Mouse (Mus musculus) gastrocnemius, adult 2 months (tissue): ENCODE results near the gene Klhl6. TPM values are rescaled to one million over a fixed set of nuclear protein-coding genes. Genes with fewer than 3 reads are reported as not detected.
A peak's percentile ranks its signal among the peaks of the same experiment; 100 is the strongest.

Experiments used
- DNase-seq: peaks from one replicate; pipeline ENCODE4 v3.0.0; 2022
- H3K27ac ChIP-seq: fragments of 200-600 bp; 2 replicates; pipeline ENCODE4 v1.8.1; 2022; ENCODE audit warnings: mild to moderate bottlenecking
- H3K4me3 ChIP-seq: fragments of 200-600 bp; 2 replicates; pipeline ENCODE4 v1.8.1; 2022; ENCODE audit warnings: mild to moderate bottlenecking, moderate library complexity
- CTCF ChIP-seq: fragments of 200-600 bp; IDR thresholded peaks from 2 replicates; pipeline ENCODE4 v1.8.1; 2022; ENCODE audit warnings: antibody characterized with exemption, mild to moderate bottlenecking, moderate library complexity
- intact Hi-C: fragments of 180-260 bp; cut with DNase I; formaldehyde crosslinking; loops from one replicate; pipeline ENCODE4 v1.15.1; 2025
- total RNA-seq, 2 experiments: library from RNA; stranded (reverse); gene quantifications; 2 replicates each; pipeline ENCODE4 v1.2.3; 2021

Klhl6 gene
- total RNA-seq, 2 experiments from 2014 or later: 0.64 to 1.1 TPM

GRCm38 (mm10) chr16:19966437-19966836 is 16.4 kb downstream of the Klhl6 start:
- TF ChIP-seq CTCF: no peak
- intact Hi-C loops: no loop called here
- no peak overlapping the region for H3K4me3 ChIP-seq
- no peak for DNase-seq
- H3K27ac ChIP-seq: no peak overlapping the region; the same call in 1 of the 2 replicates

GRCm38 (mm10) chr16:19962951-19963350 is 19.9 kb downstream of the Klhl6 start:
- Histone ChIP-seq H3K4me3 (no peak overlapping the region), H3K27ac (no peak overlapping the region)
- DNase-seq: no peak
- intact Hi-C loops: no loop called here
- no peak for TF ChIP-seq CTCF

GRCm38 (mm10) chr16:19961070-19961469 is 21.8 kb downstream of the Klhl6 start:
- Histone ChIP-seq H3K27ac (no peak overlapping the region), H3K4me3 (no peak overlapping the region)
- intact Hi-C loops: no loop called here
- no peak for DNase-seq
- TF ChIP-seq CTCF: no peak

GRCm38 (mm10) chr16:19960407-19961058 is 22.3 kb downstream of the Klhl6 start:
- H3K27ac ChIP-seq: peak overlapping the region; percentile 59

GRCm38 (mm10) chr16:19957051-19957450 is 25.8 kb downstream of the Klhl6 start:
- no peak for TF ChIP-seq CTCF
- H3K27ac ChIP-seq: no peak overlapping the region
- H3K4me3 ChIP-seq: no peak overlapping the region
- intact Hi-C loops: no loop called here
- no peak for DNase-seq

More at GRCm38 (mm10) chr16:19960407-19961058, 22.3 kb downstream of the Klhl6 start:
- no peak for DNase-seq
- no peak for TF ChIP-seq CTCF
- intact Hi-C loops: no loop called here
- H3K4me3 ChIP-seq: no peak overlapping the region

GRCm38 (mm10) chr16:19947336-19947735 is 35.5 kb downstream of the Klhl6 start:
- Histone ChIP-seq H3K27ac (peak overlapping the region; percentile 62), H3K4me3 (no peak overlapping the region)
- intact Hi-C loops: loop anchor here (5.0 kb wide), 1 partner anchor 145 kb away; no protein-coding TSS in a partner anchor
- peak; percentile 58 for DNase-seq
- no peak for TF ChIP-seq CTCF

- DNase-seq: peak; percentile 66
- H3K4me3 ChIP-seq: no peak overlapping the region
- H3K27ac ChIP-seq: peak overlapping the region; percentile 62
- no peak for TF ChIP-seq CTCF
- intact Hi-C loops: loop anchor here (5.0 kb wide), 1 partner anchor 146 kb away; no protein-coding TSS in a partner anchor
Measured at GRCm38 (mm10) chr16:19946578-19947298, 36.1 kb downstream of the Klhl6 start.

GRCm38 (mm10) chr16:19920823-19921222 is 62.0 kb downstream of the Klhl6 start:
- no peak overlapping the region for H3K27ac ChIP-seq
- no peak for DNase-seq
- no peak overlapping the region for H3K4me3 ChIP-seq
- no peak for TF ChIP-seq CTCF
- intact Hi-C loops: no loop called here

GRCm38 (mm10) chr16:19918286-19918685 is 64.6 kb downstream of the Klhl6 start:
- Histone ChIP-seq H3K27ac (no peak overlapping the region), H3K4me3 (no peak overlapping the region)
- DNase-seq: no peak
- TF ChIP-seq CTCF: no peak
- intact Hi-C loops: no loop called here

- DNase-seq: no peak
- no peak for TF ChIP-seq CTCF
- H3K4me3 ChIP-seq: no peak overlapping the region
- no peak overlapping the region for H3K27ac ChIP-seq
- intact Hi-C loops: no loop called here
Measured at GRCm38 (mm10) chr16:19912582-19912981, 70.3 kb downstream of the Klhl6 start.

- TF ChIP-seq CTCF: peak; percentile 12; the same call in 1 of the 2 replicates
- intact Hi-C loops: loop anchor here (10.0 kb wide), 1 partner anchor 187 kb away; the partner anchor contains the start of gene Klhl24
- no peak overlapping the region for H3K27ac ChIP-seq
- no peak overlapping the region for H3K4me3 ChIP-seq
- DNase-seq: no peak
Measured at GRCm38 (mm10) chr16:19908291-19908690, 74.5 kb downstream of the Klhl6 start.

GRCm38 (mm10) chr16:19907103-19907502 is 75.7 kb downstream of the Klhl6 start:
- DNase-seq: no peak
- H3K27ac ChIP-seq: no peak overlapping the region
- no peak overlapping the region for H3K4me3 ChIP-seq
- intact Hi-C loops: loop anchor here (10.0 kb wide), 1 partner anchor 188 kb away; the partner anchor contains the start of gene Klhl24
- TF ChIP-seq CTCF: peak; percentile 70
